Mouse (Mus musculus) regulatory T cell (primary cell): ENCODE results near the gene Fcrl5.
"Not testable (repeated sequence)": the region's sequence is repeated elsewhere in the genome, so short reads cannot be mapped to it uniquely, and the experiment has no call there.

ENCODE experiments used
- in situ Hi-C: fragments of 300-600 bp; cut with MboI, MseI; formaldehyde crosslinking; loops from one replicate; pipeline ENCODE4 v1.15.1; 2025; ENCODE audit warnings: high pct_unique_total_duplicates

Gene Fcrl5

DNA sequence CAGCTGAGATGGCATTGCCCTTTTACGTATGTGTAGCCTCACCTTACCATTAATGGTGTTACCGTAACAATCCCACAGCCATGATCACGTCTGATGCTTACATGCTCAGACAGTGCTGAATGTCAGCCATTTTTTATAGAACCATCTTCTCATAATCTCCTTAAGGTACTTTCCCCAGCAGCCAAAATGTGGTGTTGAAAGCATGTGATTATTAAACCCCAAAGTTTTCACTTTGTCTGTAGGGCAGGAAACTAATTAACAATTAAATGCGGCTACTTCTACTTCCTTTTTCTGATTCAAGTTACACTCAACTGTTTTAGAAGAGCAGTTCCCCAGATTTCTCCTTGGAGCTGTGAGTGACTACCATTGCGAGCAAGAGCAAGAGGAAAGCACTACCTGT is at the start of gene Fcrl5:
Fcrl5 (plus strand) TSS at position 295 of the 400 bp plus-strand sequence.
- in situ Hi-C loops, result loop anchor here (25.0 kb wide), 1 partner anchor 1673 kb away; no protein-coding TSS in a partner anchor

DNA sequence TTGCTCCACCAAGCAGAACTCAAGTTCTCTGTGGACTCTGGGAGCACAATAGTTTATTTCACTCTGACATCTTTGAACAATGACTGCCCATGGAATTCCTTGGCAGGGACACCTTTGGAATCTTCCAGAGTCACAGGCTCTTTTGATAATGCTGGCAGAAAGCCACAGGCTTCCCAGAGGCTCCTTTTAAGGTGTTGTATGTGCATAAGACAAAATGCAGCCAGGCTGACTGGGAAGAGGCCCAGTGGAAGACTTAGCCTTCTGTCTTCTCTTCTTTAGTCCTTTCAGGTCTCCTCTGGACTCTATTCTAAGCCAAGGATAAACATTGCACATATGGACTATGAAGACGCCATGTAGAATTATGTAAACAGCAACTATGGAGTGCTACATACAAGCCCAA is 44.6 kb upstream of the Fcrl5 start:
- in situ Hi-C loops, result no loop called here

- in situ Hi-C loops, result no loop called here
These were observed 36.8 kb upstream of the Fcrl5 start for GRCm38 (mm10) chr3:87398809-87399208.

DNA sequence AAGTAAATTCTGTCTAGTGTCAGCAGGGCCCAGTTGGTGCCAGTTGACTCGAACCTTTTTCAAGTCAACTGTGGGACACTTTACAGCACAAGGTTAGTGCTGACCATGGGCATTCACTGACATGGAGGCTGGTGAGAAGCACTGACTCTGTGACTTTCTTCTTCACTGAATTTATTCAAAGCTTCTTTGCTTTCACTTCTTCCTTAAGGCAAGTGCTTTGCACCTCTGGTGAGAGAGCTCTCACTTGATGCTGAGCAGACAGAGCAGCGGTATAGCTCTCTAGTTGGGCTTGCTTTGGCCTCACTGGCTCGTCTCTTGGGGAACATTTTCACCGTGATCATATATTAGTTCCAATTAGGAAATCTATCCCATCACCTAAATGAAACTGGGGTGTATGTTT is 35.7 kb upstream of the Fcrl5 start:
- in situ Hi-C loops, result loop anchor here (5.0 kb wide), 1 partner anchor 68 kb away; no protein-coding TSS in a partner anchor

DNA sequence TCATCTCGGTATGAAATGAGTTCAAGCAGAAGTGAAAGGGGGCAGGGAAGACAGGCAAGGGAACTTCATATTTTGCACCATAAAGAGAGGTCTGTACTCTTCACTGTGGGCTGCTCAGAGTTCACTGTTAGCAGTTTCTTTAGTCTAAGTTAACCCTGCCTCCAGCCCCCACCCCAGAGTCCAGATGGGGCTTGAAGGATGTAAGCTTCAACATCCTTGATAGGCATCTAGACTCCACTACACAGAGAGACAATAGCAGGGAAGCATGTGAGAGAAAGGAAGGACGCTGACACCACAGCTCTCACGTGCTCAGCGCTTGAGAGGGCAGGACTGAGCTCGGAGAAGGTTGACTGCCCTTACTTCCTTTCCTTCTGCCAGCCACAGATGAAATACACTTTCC is 34.3 kb upstream of the Fcrl5 start:
- in situ Hi-C loops, result loop anchor here (5.0 kb wide), 1 partner anchor 69 kb away; no protein-coding TSS in a partner anchor

DNA sequence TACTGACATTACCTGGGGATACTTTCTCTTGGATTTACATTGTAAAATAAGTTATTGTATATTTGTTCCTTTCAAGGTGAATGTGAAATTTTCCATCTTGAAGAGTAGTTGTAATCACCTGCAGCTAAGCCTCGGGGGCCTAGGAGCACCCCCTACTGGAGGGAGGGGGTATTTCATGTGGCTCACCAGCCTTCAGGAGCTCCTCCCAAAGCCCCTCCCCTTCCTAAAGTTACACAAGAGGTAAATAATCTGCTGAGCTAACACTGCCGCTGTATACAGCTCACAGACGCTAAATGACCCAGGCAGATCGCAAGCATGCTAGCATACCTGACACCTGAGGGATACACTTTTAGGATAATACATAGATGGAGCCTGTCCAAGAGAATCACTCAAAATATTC is 27.4 kb upstream of the Fcrl5 start:
- in situ Hi-C loops, result no loop called here

DNA sequence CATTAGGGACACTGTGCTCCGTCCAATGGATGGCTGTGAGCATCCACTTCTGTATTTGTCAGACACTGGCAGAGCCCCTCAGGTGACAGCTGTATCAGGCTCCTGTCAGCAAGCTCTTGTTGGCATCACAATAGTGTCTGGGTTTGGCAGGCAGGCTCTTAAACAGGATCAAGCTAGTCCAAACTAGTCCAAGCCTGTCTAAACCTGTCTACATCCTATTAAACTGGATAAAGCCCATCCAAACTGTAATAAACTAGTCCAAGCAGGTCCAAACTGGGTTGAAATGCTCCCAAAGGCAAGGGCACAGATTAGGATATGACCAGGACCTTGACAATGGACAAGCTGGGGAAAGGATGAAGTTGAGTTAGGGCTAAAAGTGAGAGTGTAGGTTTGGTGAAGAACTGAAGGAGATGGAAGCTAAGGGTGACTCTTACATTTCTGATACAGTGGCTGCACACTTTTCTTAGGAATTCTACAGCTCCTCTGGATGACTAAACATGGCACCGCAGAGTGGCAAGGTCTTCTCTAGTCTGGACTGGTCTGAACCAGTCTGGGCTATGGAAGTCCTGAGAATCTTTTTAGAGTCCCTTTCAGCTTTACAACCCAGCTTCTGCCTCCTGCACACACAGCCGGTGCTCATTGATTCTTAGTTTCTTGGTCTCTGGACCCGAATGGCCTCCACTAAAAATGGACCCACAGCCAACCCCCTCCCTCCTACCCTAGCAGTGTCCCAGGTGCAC is 26.2 kb upstream of the Fcrl5 start:
- in situ Hi-C loops, result no loop called here

DNA sequence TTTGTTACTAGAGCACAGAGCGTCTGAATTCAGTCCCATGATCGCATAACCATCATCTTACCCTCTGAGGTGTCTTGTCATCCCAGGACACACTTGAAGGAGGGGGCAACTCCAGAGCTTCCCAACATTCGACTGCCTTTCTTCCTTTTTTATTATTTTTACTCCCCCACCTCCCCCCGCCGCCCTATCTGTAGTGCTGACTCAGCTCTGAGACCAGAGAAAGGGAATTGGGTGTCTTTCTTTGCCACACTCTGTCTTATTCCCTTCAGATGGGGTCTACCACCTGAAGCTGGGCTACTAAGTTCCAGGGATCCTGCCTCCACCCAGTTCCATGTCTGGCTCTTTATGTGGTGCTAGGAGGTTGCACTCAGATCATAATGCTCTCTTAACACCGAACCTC is 25.0 kb upstream of the Fcrl5 start:
- in situ Hi-C loops, result loop anchor here (5.0 kb wide), 2 partner anchors 92 to 168 kb away; no protein-coding TSS in a partner anchor

DNA sequence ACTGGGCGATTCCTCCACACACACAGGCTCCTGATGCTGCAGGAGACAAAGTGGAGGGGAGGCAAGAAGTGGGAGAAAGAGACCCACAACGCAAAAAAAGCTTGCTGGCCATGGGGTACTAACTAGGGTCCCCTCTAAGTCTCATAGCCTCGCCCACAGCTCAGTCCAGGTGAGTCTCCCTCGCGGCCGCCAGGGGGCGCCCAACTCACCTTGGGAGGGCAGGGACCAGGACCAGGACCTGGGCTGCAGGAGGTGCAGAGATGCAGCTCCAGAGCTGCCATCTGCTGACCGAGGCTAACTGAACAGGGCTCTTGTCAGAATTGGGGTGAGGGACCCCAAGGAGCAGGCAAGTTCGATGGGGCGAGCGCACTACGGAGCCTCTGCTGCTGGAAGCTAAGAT is 24.4 kb upstream of the Fcrl5 start:
- in situ Hi-C loops, result loop anchor here (5.0 kb wide), 2 partner anchors 91 to 169 kb away; no protein-coding TSS in a partner anchor

- in situ Hi-C loops, result no loop called here
These were observed 14.9 kb upstream of the Fcrl5 start for GRCm38 (mm10) chr3:87420645-87421044.

DNA sequence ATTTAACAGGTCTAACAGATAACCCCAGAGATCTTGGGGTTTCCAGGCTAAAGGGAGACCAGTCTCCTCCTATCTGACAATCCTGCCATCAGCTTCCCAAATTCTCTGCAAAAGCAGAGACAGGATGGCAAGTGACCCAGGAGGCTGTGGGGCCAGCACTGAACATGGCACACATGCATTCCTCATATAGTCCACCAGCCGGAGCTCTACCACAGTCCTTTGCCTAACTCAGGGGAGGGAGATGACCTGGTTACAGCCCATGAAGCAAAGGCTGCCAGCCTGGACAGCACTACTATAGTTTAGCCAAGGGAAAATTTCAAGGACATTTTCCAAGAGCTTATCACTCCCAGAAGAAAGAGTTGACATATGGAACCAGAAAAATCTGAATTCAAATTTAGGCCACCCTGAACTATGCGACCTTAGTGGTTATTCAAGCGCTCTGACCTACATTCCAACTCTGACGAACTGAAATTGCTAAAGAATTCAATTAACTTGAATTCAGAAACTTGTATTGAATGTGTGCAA is 13.1 kb upstream of the Fcrl5 start:
- in situ Hi-C loops, result no loop called here

DNA sequence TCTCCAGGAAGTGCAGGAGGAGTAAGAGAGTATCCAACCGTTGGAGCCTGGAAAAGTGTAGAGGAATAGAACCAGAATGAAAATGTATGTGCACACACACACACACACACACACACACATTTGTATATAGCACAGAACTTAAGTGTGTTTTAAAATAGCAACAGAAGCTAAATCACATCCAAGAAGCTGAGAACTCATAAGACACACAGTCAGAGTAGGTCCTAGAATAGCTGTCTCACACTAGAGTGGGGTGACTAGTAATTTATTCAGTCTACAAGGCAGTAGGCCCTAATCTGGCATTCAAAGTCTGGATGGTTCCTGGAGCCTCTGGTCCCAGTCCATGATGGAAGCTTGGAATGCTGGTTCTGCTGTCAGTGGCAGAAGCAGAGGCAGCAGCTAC is 5.0 kb downstream of the Fcrl5 start:
- in situ Hi-C loops, result loop anchor here (25.0 kb wide), 1 partner anchor 1678 kb away; no protein-coding TSS in a partner anchor

GRCm38 (mm10) chr3:87443968-87444367 is 8.4 kb downstream of the Fcrl5 start:
- in situ Hi-C loops, result loop anchor here (25.0 kb wide), 1 partner anchor 1682 kb away; no protein-coding TSS in a partner anchor

DNA sequence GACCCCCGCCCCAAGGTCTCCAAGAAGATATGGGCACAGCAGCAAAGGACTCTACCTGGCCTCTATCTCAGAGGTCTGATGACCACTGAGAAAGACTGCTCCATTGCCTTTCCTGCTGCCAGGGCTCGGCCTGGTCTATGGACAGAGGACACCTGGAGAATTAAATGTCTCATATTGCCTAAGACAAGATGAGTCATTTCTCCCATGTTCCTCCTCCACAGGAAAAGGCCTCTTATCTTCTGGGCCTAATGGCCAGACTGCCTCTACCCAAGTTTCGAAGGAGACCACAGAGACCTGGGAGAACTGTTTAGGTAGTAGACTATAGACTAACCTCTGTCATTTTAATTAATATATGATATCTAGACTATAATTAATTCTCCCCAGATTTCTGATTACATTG is 29.9 kb downstream of the Fcrl5 start:
- in situ Hi-C loops, result no loop called here

DNA sequence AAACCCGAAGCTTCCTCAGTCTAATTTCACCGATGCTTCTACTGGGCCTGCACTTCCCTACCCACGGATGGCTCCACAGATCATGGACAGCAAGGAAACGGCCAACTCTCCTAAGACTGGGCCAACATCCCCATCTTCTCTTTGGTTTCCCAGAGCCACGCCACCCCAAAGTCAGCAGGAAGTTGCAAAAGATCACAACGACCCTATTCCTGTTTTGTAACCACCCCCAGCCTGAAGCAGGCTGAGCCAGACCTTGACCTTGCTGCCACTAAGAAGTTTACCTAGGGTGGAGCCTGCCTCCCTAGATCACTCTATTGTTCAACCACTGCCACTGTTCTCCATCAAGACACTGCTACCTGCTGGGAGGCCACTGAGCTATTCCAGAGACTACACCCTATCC is 31.4 kb downstream of the Fcrl5 start:
- in situ Hi-C loops, result no loop called here

DNA sequence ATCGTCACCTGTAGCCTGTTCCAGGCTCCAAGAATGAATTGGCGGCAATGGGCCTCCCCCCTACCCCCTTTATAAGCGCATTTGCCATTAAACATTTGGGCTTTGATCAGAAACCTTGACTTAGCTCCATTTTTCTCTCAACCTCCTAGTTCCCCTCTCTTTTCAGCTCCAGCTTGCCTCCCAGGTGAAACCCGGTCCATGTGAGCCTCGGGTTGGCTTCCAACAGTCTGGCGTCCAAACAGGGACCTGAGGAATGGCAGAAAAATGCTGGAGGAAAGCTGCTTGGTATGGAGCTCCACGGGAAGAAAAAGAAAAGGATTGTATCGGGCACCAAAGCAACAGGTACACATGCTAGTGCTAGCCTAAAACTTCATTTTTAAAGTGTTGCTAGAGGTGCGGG is 31.8 kb downstream of the Fcrl5 start:
- in situ Hi-C loops, result no loop called here

DNA sequence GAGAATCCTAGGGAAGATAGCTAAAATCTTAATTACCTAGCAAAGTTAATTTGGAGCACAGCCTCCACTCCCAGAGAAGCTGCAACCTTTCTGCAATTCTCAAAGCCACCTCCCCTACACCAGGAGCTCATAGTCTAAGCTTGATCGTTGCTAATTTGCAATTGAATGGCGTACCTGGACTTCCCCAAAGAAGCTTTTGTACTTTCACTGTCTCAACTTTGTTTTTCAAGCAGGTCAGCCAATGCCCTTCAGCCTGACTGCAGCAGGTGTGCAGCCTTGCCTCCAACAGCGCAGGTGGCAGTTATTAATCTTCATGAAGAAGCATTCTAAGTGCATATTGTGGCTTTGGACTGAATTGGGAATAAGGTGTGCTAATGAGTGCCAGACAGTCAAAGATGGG is 42.4 kb downstream of the Fcrl5 start:
- in situ Hi-C loops, result not testable (repeated sequence)

DNA sequence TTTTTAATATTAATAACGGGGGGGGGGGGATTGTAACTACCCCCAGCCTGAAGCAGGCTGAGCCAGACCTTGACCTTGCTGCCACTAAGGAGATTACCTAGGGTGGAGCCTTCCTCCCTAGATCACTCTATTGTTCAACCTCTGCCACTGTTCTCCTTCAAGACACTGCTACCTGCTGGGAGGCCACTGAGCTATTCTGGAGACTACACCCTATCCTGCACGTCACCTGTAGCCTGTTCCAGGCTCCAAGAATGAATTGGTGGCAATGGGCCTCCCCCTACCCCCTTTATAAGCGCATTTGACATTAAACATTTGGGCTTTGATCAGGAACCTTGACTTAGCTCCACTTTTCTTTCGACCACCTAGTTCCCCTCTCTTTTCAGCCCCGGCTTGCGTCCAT is 43.0 kb downstream of the Fcrl5 start:
- in situ Hi-C loops, result not testable (repeated sequence)

GRCm38 (mm10) chr3:87479230-87479629 is 43.7 kb downstream of the Fcrl5 start:
- in situ Hi-C loops, result not testable (repeated sequence)

DNA sequence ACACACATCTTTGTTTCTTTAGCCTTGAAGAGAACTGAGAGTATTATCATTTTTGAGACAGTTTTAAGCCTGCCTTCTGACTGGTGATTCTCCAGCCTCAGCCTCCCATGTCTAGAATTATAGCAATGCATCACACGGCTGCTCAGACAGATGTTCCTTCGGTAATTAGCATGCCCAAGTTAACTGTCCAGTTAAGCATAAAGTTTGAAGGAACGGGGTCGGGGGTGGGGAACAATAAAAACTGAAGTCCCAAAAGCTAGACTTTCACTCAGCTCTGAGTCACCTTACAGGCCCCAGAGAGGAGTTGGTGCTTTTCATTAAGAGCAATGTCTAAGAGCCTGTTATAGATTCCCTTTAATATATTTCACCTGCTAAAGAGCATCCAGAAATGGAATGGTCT is 51.8 kb downstream of the Fcrl5 start:
- in situ Hi-C loops, result no loop called here

- in situ Hi-C loops, result no loop called here
These were observed 52.3 kb downstream of the Fcrl5 start for GRCm38 (mm10) chr3:87487911-87488310.

- in situ Hi-C loops, result loop anchor here (5.0 to 10.0 kb wide), 3 partner anchors 171 to 403 kb away; no protein-coding TSS in a partner anchor
These were observed 62.7 kb downstream of the Fcrl5 start for GRCm38 (mm10) chr3:87498266-87498665.

- in situ Hi-C loops, result loop anchor here (5.0 to 10.0 kb wide), 3 partner anchors 172 to 404 kb away; no protein-coding TSS in a partner anchor
These were observed 63.5 kb downstream of the Fcrl5 start for GRCm38 (mm10) chr3:87499072-87499471.
